Comparison of ENCODE assay signal across 23 mouse cellular contexts in genomic region chr7:133008663-133009062, GRCm38 (mm10).
DNase-seq lines count a peak whose midpoint lies in the region; ATAC-seq and TF ChIP-seq lines count a peak whose summit lies in the region.
"Had no signal": no experiment of that assay in that cellular context is flagged by ENCODE, and none has a peak within 500 bp of the region (broad histone marks: within the 10 kb centered on the region; RNA-seq: fewer than 3 reads in every experiment).

No protein-coding gene starts in this region.

- H3K4me3 ChIP-seq in hindbrain, embryonic 13.5 days: no peak overlapping the region
- no peak overlapping the region for H3K4me3 ChIP-seq in hindbrain, postnatal 0 days (ENCODE audit: low read length)
- no peak overlapping the region for H3K4me3 ChIP-seq in forebrain, embryonic 14.5 days (ENCODE audit: low read depth, low read length)
- H3K4me3 ChIP-seq: embryonic facial prominence, embryonic 13.5 days; forebrain, embryonic 10.5 days; limb, embryonic 12.5 days; liver, embryonic 15.5 days had no signal

- peaks cover 90% of the 10 kb centered on the region for H3K4me1 ChIP-seq in hindbrain, embryonic 13.5 days (replicated peaks)
- H3K4me1 ChIP-seq in hindbrain, postnatal 0 days (ENCODE audit: insufficient read depth, low read length): peaks cover 28% of the 10 kb centered on the region
- H3K4me1 ChIP-seq in forebrain, embryonic 14.5 days (ENCODE audit: control insufficient read depth, insufficient read depth, low read length): peaks cover 34% of the 10 kb centered on the region

- H3K27me3 ChIP-seq in hindbrain, embryonic 13.5 days: no peaks in the 10 kb centered on the region
- H3K27me3 ChIP-seq in hindbrain, postnatal 0 days (ENCODE audit: insufficient read depth, low read length): no peaks in the 10 kb centered on the region
- H3K27me3 ChIP-seq in forebrain, embryonic 14.5 days (replicated peaks; ENCODE audit: control insufficient read depth, insufficient read depth, low read length): no peaks in the 10 kb centered on the region
- H3K27me3 ChIP-seq: embryonic facial prominence, embryonic 13.5 days; limb, embryonic 12.5 days; liver, embryonic 15.5 days had no signal

- no peak for ATAC-seq in hindbrain, embryonic 13.5 days (ENCODE audit: low FRiP score)
- ATAC-seq in hindbrain, postnatal 0 days: no peak
- ATAC-seq in forebrain, embryonic 14.5 days: no peak
- ATAC-seq: CD4-positive, CD25-positive, alpha-beta regulatory T cell, adult 4 months; forebrain, embryonic 16.5 days had no signal

- DNase-seq in adrenal gland, postnatal 10 days: peak; percentile 47
- no peak for DNase-seq in adrenal gland, adult 8-10 months
- DNase-seq in hindbrain, postnatal 0 days (ENCODE audit: low spot score): no peak
- peak; percentile 34 for DNase-seq in ovary, adult 18-20 months (ENCODE audit: low spot score)
- no peak for DNase-seq in ovary, postnatal 36 days (ENCODE audit: low spot score)
- DNase-seq in adrenal gland, postnatal 36 days: peak; percentile 60 to 76
- DNase-seq in forebrain, embryonic 14.5 days (ENCODE audit: low spot score): no peak
- DNase-seq: cerebellum, adult 2 months; heart, postnatal 14 days; kidney, adult 11 months; kidney, postnatal 36 days; layer of hippocampus, postnatal 36 days; lung, embryonic 14.5 days; lung, postnatal 14 days; midbrain, embryonic 14.5 days; thymus, postnatal 4 days had no signal

- WGBS in hindbrain, embryonic 13.5 days: 73% methylated on average over 4 of the region's 4 CpGs
- 71% methylated on average over 4 of the region's 4 CpGs for WGBS in hindbrain, postnatal 0 days
- WGBS in forebrain, embryonic 14.5 days: 89% methylated on average over 4 of the region's 4 CpGs

- H3K36me3 ChIP-seq in hindbrain, embryonic 13.5 days: no peaks in the 10 kb centered on the region; the same call in 1 of the 2 replicates
- no peaks in the 10 kb centered on the region for H3K36me3 ChIP-seq in hindbrain, postnatal 0 days (ENCODE audit: insufficient read depth, low read length)
- H3K36me3 ChIP-seq in forebrain, embryonic 14.5 days (ENCODE audit: control insufficient read depth, insufficient read depth, low read length): 0 out of 2 replicates have a peak, but pooled peaks cover 6% of the 10 kb centered on the region
- H3K36me3 ChIP-seq: liver, embryonic 15.5 days had no signal

- no peak overlapping the region for H3K9ac ChIP-seq in hindbrain, embryonic 13.5 days
- no peak overlapping the region for H3K9ac ChIP-seq in hindbrain, postnatal 0 days (replicated peaks; ENCODE audit: low read length)
- H3K9ac ChIP-seq in forebrain, embryonic 14.5 days (ENCODE audit: low read length): no peak overlapping the region
- H3K9ac ChIP-seq: embryonic facial prominence, embryonic 13.5 days; limb, embryonic 12.5 days; liver, embryonic 15.5 days; lung, embryonic 14.5 days had no signal

- H3K9me3 ChIP-seq in hindbrain, embryonic 13.5 days: no peaks in the 10 kb centered on the region
- H3K9me3 ChIP-seq in hindbrain, postnatal 0 days (ENCODE audit: low read length): no peaks in the 10 kb centered on the region
- no peaks in the 10 kb centered on the region for H3K9me3 ChIP-seq in forebrain, embryonic 14.5 days (replicated peaks; ENCODE audit: control insufficient read depth, low read length)
- H3K9me3 ChIP-seq: embryonic facial prominence, embryonic 13.5 days; forebrain, embryonic 10.5 days; limb, embryonic 12.5 days; liver, embryonic 15.5 days had no signal

- no peak overlapping the region for H3K4me2 ChIP-seq in hindbrain, embryonic 13.5 days
- H3K4me2 ChIP-seq in hindbrain, postnatal 0 days (ENCODE audit: low read depth, low read length): no peak overlapping the region
- no peak overlapping the region for H3K4me2 ChIP-seq in forebrain, embryonic 14.5 days (ENCODE audit: low read length)
- H3K4me2 ChIP-seq: embryonic facial prominence, embryonic 13.5 days; limb, embryonic 12.5 days; liver, embryonic 15.5 days; lung, embryonic 14.5 days had no signal

- no peak for TF ChIP-seq CTCF in hindbrain, postnatal 0 days (IDR thresholded peaks at IDR 0.05; ENCODE audit: low read depth)

- H3K27ac ChIP-seq in hindbrain, embryonic 13.5 days: peak overlapping the region; percentile 46; the same call in 1 of the 2 replicates
- H3K27ac ChIP-seq in hindbrain, postnatal 0 days: no peak overlapping the region
- H3K27ac ChIP-seq in forebrain, embryonic 14.5 days (ENCODE audit: low read depth, low read length): no peak overlapping the region
- H3K27ac ChIP-seq: forebrain, embryonic 10.5 days; limb, embryonic 12.5 days; liver, embryonic 15.5 days had no signal

Comparison
In these comparisons a context has a peak if more than half of its experiments do, and no peak if none do; other contexts are left out.
1. DNase-seq: peak in adrenal gland, postnatal 10 days (single experiment), ovary, adult 18-20 months (single experiment) and adrenal gland, postnatal 36 days (2 of 2); none in adrenal gland, adult 8-10 months (single experiment), hindbrain, postnatal 0 days (single experiment), ovary, postnatal 36 days (single experiment) and forebrain, embryonic 14.5 days (single experiment).